Mouse (Mus musculus) heart, embryonic 11.5 days (tissue): ENCODE results near the gene Snx21. TPM values are rescaled to one million over a fixed set of nuclear protein-coding genes. Genes with fewer than 3 reads are reported as not detected.

Source experiments
- ATAC-seq: fragments of 200-750 bp; cut with Nextera tagmentation; replicated peaks from 2 replicates; pipeline ENCODE4 v1.8.0; 2017; ENCODE audit warnings: moderate library complexity; ENCODE audit not compliant: insufficient number of reproducible peaks, low FRiP score, low TSS enrichment
- H3K27ac ChIP-seq: fragments of 300-500 bp; sonication (generic); 2 replicates; pipeline ENCODE4 v1.5.1; 2014; ENCODE audit warnings: mild to moderate bottlenecking, low read depth, low read length
- H3K27me3 ChIP-seq: fragments of 300-500 bp; sonication (generic); 2 replicates; pipeline ENCODE4 v1.6.1; 2014; ENCODE audit warnings: mild to moderate bottlenecking, low read length, mixed read lengths; ENCODE audit not compliant: control insufficient read depth, insufficient read depth
- H3K36me3 ChIP-seq: fragments of 300-500 bp; sonication (generic); 2 replicates; pipeline ENCODE4 v1.6.1; 2014; ENCODE audit warnings: mild to moderate bottlenecking, low read length, moderate library complexity, mixed read lengths; ENCODE audit not compliant: control insufficient read depth, insufficient read depth
- H3K4me1 ChIP-seq: fragments of 300-500 bp; sonication (generic); 2 replicates; pipeline ENCODE4 v1.6.1; 2014; ENCODE audit warnings: low read length; ENCODE audit not compliant: control insufficient read depth, insufficient read depth
- H3K4me2 ChIP-seq: fragments of 300-500 bp; sonication (generic); 2 replicates; pipeline ENCODE4 v1.6.1; 2014; ENCODE audit warnings: mild to moderate bottlenecking, moderate library complexity
- H3K4me3 ChIP-seq: fragments of 300-500 bp; sonication (generic); 2 replicates; pipeline ENCODE4 v1.5.1; 2014; ENCODE audit warnings: low read depth, low read length
- H3K9ac ChIP-seq: fragments of 300-500 bp; sonication (generic); 2 replicates; pipeline ENCODE4 v1.6.1; 2014; ENCODE audit warnings: mild to moderate bottlenecking, low read depth, low read length, moderate library complexity
- H3K9me3 ChIP-seq: fragments of 300-500 bp; sonication (generic); replicated peaks from 2 replicates; pipeline ENCODE4 v1.6.1; 2016; ENCODE audit warnings: low read length; ENCODE audit not compliant: control insufficient read depth
- WGBS: fragments of 180-500 bp; shearing (Covaris S2); extraction: QIAGEN DNeasy Blood & Tissue Kit; methylation state at CpG from one replicate; pipeline ENCODE4 v1.1.7; 2014; ENCODE audit not compliant: insufficient replicate concordance; 5-methylcytosine and 5-hydroxymethylcytosine counted together
- polyA plus RNA-seq: library from polyadenylated mRNA; unstranded; fragments of >200 nt; fragmentation: Nextera tagmentation; extraction: Ambion mirVana; gene quantifications from 2 replicates; pipeline ENCODE4 v1.2.1, GENCODE M21; 2014

Snx21 gene
- polyA plus RNA-seq, 1 experiment from 2014 or later = 27.2 TPM

- H3K4me3 ChIP-seq = no peak overlapping the region
- H3K4me2 ChIP-seq = no peak overlapping the region
- 92% methylated on average over 2 of the region's 2 CpGs for WGBS
- H3K9me3 ChIP-seq = no peaks in the 10 kb centered on the region
- H3K27ac ChIP-seq = no peak overlapping the region
- H3K27me3 ChIP-seq = no peaks in the 10 kb centered on the region
- peaks cover 29% of the 10 kb centered on the region for H3K36me3 ChIP-seq
- peaks cover 10% of the 10 kb centered on the region for H3K4me1 ChIP-seq
- ATAC-seq = no peak
- H3K9ac ChIP-seq = no peak overlapping the region
These were observed 33.2 kb upstream of the Snx21 start for GRCm38 (mm10) chr2:164752454-164752853.

GRCm38 (mm10) chr2:164754105-164754504, 31.5 kb upstream of the Snx21 start:
- H3K36me3 ChIP-seq = peaks cover 33% of the 10 kb centered on the region
- H3K27ac ChIP-seq = peak overlapping the region; percentile 91
- no peak overlapping the region for H3K9ac ChIP-seq
- ATAC-seq = no peak
- 77% methylated on average over 11 of the region's 11 CpGs for WGBS
- H3K4me1 ChIP-seq = peaks cover 10% of the 10 kb centered on the region
- H3K27me3 ChIP-seq = no peaks in the 10 kb centered on the region
- H3K9me3 ChIP-seq = no peaks in the 10 kb centered on the region
- H3K4me2 ChIP-seq = no peak overlapping the region
- no peak overlapping the region for H3K4me3 ChIP-seq

DNA sequence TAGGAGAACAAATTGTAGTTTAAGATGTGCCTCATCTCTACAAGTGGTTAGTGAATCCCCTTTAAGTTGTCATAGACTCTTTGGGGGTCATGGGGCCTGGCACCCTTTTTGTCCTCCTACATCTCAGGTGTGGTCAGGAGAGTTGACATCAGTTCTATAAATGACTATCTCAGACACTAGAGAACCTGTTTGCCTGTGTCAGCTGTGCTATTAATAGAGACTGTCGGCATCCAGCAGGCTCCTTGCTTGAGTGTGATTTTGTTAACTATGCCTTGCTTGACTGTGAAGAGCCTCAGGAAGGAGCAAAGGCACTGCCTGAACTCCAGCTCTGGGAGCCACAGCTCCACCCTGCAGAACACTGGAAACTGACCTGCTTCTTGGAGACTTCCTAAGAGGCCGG, 30.8 kb upstream of the Snx21 start:
- Histone ChIP-seq H3K4me3 (no peak overlapping the region), H3K27me3 (no peaks in the 10 kb centered on the region), H3K4me1 (peaks cover 10% of the 10 kb centered on the region), H3K27ac (peak overlapping the region; percentile 91), H3K36me3 (peaks cover 36% of the 10 kb centered on the region), H3K4me2 (peak overlapping the region; percentile 20; the same call in 1 of the 2 replicates), H3K9ac (peak overlapping the region; percentile 35; the same call in 1 of the 2 replicates), H3K9me3 (no peaks in the 10 kb centered on the region)
- 58% methylated on average over 2 of the region's 2 CpGs for WGBS
- ATAC-seq = no peak

DNA sequence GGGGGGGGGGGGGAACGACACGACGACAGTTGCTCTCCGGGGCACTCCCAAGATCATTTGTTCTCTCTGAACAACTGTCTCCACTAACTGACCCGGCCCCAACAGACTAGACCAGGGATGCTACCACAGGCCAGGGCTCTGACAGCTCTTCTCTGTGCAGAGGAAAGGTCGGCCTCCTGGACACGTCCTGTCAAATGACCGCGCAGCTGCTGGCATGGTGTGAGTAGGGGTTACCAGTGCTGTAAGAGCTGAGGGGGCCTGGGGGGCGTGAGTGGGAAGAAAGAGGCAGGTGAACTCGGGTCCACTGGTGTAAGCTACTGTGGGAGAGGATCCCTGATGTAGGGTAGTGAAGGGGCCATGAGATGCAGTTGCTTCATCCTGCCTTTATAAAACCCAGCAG, 27.8 kb upstream of the Snx21 start:
- 90% methylated on average over 8 of the region's 11 CpGs for WGBS
- Histone ChIP-seq H3K4me3 (no peak overlapping the region), H3K27ac (no peak overlapping the region), H3K9ac (no peak overlapping the region), H3K27me3 (no peaks in the 10 kb centered on the region), H3K4me1 (peaks cover 10% of the 10 kb centered on the region), H3K4me2 (no peak overlapping the region), H3K9me3 (no peaks in the 10 kb centered on the region), H3K36me3 (peaks cover 48% of the 10 kb centered on the region)
- ATAC-seq = no peak

- peaks cover 55% of the 10 kb centered on the region for H3K36me3 ChIP-seq
- H3K9me3 ChIP-seq = no peaks in the 10 kb centered on the region
- 58% methylated on average over 1 of the region's 1 CpGs for WGBS
- peaks cover 10% of the 10 kb centered on the region for H3K4me1 ChIP-seq
- no peak overlapping the region; the same call in 1 of the 2 replicates for H3K27ac ChIP-seq
- no peak overlapping the region for H3K4me2 ChIP-seq
- H3K9ac ChIP-seq = no peak overlapping the region
- no peak overlapping the region for H3K4me3 ChIP-seq
- ATAC-seq = peak; percentile 61
- H3K27me3 ChIP-seq = no peaks in the 10 kb centered on the region
These were observed 26.9 kb upstream of the Snx21 start for GRCm38 (mm10) chr2:164758692-164759091.

GRCm38 (mm10) chr2:164760059-164760833, 25.4 kb upstream of the Snx21 start:
- H3K9ac ChIP-seq = no peak overlapping the region
- 78% methylated on average over 4 of the region's 4 CpGs for WGBS
- no peaks in the 10 kb centered on the region for H3K9me3 ChIP-seq
- peaks cover 52% of the 10 kb centered on the region for H3K36me3 ChIP-seq
- H3K27ac ChIP-seq = no peak overlapping the region
- H3K4me2 ChIP-seq = no peak overlapping the region
- no peaks in the 10 kb centered on the region for H3K27me3 ChIP-seq
- peaks cover 6% of the 10 kb centered on the region for H3K4me1 ChIP-seq
- ATAC-seq = no peak
- no peak overlapping the region for H3K4me3 ChIP-seq

GRCm38 (mm10) chr2:164761502-164761901, 24.1 kb upstream of the Snx21 start:
- H3K4me3 ChIP-seq = no peak overlapping the region
- H3K9ac ChIP-seq = no peak overlapping the region
- peak; percentile 50; the same call in 1 of the 2 replicates for ATAC-seq
- H3K9me3 ChIP-seq = no peaks in the 10 kb centered on the region
- peaks cover 47% of the 10 kb centered on the region for H3K36me3 ChIP-seq
- H3K4me2 ChIP-seq = no peak overlapping the region
- no peaks in the 10 kb centered on the region for H3K27me3 ChIP-seq
- no peaks in the 10 kb centered on the region for H3K4me1 ChIP-seq
- WGBS = 82% methylated on average over 2 of the region's 2 CpGs
- H3K27ac ChIP-seq = no peak overlapping the region

GRCm38 (mm10) chr2:164761971-164762370, 23.7 kb upstream of the Snx21 start:
- no peak overlapping the region for H3K27ac ChIP-seq
- no peaks in the 10 kb centered on the region for H3K4me1 ChIP-seq
- peaks cover 45% of the 10 kb centered on the region for H3K36me3 ChIP-seq
- no peak overlapping the region for H3K4me2 ChIP-seq
- no peak overlapping the region for H3K9ac ChIP-seq
- H3K27me3 ChIP-seq = no peaks in the 10 kb centered on the region
- ATAC-seq = no peak
- WGBS = 95% methylated on average over 4 of the region's 4 CpGs
- H3K4me3 ChIP-seq = no peak overlapping the region
- H3K9me3 ChIP-seq = no peaks in the 10 kb centered on the region

- no peak overlapping the region for H3K4me3 ChIP-seq
- H3K9me3 ChIP-seq = no peaks in the 10 kb centered on the region
- peaks cover 49% of the 10 kb centered on the region for H3K36me3 ChIP-seq
- WGBS = 84% methylated on average over 7 of the region's 7 CpGs
- no peak overlapping the region for H3K4me2 ChIP-seq
- H3K9ac ChIP-seq = no peak overlapping the region
- no peak for ATAC-seq
- H3K27me3 ChIP-seq = no peaks in the 10 kb centered on the region
- no peak overlapping the region for H3K27ac ChIP-seq
- H3K4me1 ChIP-seq = no peaks in the 10 kb centered on the region
These were observed 23.0 kb upstream of the Snx21 start for GRCm38 (mm10) chr2:164762593-164762992.
